Mouse (Mus musculus): ENCODE measurements at regions not wholly inside any gene's neighbourhood (a gene's known extent, or its start where the extent isn't known, plus 50 kb on each side); places are given as distances from the start of the nearest gene placed in this dataset.

DNA sequence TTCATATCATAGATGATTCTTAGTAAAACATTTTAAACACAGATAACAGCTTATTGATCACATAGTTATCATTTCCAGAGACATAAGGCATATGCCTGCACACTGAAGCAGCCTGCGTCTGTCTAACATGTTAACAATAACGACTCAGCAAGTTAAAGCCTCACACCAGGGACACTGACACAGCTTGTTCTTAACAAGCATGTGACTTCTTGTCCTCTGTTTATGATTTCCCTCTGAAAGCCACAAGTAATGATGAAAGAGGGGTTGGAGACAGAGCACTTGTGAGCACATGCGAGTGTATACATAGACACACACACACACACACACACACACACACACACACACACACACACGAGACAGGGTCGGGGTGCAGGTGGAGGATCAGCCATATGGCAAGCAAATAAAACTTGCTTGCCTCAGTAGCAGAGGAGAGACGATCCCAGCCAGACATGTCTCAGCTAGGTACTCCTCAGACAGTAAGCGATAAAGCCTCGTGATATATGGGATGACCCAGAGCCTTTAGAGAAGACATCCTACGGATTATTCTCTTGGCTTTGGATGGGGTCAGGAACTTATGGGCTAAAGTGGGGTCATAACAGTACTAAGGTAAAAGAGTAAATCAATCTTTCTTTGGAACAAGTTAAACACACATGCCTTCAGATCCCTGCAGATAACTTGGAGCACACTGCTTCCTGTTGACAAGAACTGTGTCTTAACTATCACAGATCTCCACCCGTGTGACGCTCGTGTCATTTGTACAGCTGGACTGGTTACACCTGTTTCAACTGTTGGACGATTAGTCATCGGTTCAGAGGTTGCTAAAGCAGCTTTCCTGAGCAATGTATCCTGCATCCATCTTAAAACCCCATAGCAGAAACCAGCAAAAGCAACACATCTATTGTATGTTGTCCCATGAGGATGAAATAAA is 51.4 kb upstream of the Ralgps2 start:
- peak in 1 of 2 experiments; percentile 41 for DNase-seq

DNA sequence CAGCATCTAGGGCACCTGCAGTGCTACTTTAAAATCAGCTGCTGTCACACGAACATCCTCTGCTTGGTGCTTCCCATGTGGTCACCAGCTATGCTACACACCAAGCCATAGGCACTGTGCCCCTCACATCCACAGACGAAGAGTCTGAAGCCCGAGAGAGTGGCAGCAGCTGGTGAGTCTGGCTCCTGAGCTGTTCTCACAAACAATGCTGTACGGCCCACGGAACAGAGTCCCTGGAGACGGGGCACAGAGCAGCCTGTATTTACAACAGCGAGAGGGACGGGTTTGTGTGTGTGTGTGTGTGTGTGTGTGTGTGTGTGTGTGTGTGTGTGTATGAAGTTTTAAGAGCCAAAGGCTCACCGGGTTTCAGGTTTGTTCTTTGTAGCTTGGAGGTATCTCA is 50.7 kb upstream of the Ralgps2 start:
- no peak for DNase-seq

DNA sequence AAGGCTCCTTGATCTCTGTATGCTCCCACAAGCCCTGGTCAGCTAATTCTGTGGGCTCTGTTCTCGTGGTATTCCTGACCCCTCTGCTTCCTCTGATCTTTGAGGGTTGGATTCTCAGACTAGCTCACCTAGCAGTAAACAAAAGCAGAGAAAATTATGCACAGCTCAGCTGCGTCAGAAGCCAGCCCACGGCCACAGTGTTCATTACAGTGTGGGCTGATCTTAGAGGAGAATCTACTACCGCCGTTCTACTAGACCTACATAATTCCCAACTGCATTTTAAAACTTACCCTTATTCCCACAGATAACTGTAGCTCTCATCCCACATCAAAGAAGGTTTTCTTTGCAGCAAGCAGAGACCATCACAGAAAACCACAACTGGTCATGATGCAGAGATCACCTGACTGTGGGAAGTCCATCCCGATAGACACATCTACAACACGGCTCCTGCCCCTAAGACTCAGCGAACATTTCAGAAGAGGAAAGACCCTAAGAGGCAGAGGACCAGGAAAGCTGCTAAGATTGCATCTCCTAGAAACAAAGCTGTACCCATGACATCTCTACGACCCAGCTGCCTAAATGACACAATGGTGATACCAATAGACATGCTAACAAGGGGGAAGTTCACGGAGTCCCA is 49.8 kb upstream of the Ralgps2 start:
- DNase-seq, result no peak

All from kidney, postnatal 25 days (tissue).